Mouse (Mus musculus): ENCODE measurements around the gene Slc35e2. TPM values are rescaled to one million over a fixed set of nuclear protein-coding genes. Genes with fewer than 3 reads are reported as not detected.
A peak's percentile ranks its signal among the peaks of the same experiment; 100 is the strongest.
"Not testable (repeated sequence)": the region's sequence is repeated elsewhere in the genome, so short reads cannot be mapped to it uniquely, and the experiment has no call there.

Gene Slc35e2
- polyA plus RNA-seq, 1 experiment from 2014 or later, result 7.8 TPM

- peak overlapping the region; percentile 89 for H3K27ac ChIP-seq (ENCODE audit: low read length)
- peak; percentile 97 for ATAC-seq (ENCODE audit: low FRiP score, low TSS enrichment)
- WGBS, result under 1% methylated on average over 69 of the region's 69 CpGs
- H3K4me2 ChIP-seq (replicated peaks; ENCODE audit: low read depth, low read length), result peak overlapping the region; percentile 81
- no peaks in the 10 kb centered on the region for H3K27me3 ChIP-seq (ENCODE audit: insufficient read depth, low read length)
- H3K4me3 ChIP-seq (ENCODE audit: low read length), result peak overlapping the region; percentile 84
- peaks cover 19% of the 10 kb centered on the region for H3K36me3 ChIP-seq (ENCODE audit: insufficient read depth, low read length)
- H3K9me3 ChIP-seq (ENCODE audit: low read length), result no peaks in the 10 kb centered on the region
- peak overlapping the region; percentile 82 for H3K9ac ChIP-seq (replicated peaks; ENCODE audit: low read length)
- H3K4me1 ChIP-seq (ENCODE audit: insufficient read depth, low read length), result peaks cover 37% of the 10 kb centered on the region
Measured at GRCm38 (mm10) chr4:155563400-155564231, 37.6 kb upstream of the Slc35e2 start.

DNA sequence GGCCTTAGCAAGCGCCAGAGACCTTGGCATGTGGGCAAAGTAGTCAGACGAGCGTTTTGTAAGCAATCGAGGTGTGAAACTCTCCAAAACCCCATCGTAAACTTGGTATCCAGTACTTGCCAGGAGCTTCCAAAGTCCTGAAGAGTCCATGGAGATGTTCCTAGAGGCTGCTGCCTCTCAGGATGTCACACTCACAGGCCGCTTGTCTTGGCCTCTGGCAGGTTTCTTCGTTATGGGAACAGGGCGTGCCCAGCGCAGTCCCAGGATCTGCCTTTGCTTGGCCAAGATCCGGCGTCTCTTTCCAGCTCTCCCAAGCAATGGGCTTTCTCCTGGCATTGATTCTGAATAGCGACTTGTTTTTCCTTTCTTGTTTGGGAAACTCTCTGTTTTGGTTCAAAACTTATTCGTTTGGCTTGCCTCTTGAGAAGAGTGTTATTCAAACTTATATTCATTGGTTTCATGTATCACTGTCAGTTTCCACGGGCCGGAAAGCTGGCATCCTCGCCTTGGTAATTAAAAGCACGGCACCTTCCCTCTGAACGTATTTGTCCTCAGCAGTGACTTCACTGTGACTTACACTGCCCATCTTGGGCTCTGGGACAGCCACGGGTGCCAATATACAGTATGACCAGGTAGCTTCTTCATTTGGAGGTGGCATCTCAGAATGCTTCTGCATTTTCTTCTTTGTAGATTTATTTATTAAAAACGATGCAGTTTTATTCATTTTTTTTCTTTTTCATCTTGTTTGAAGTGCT, 36.7 kb upstream of the Slc35e2 start:
- Histone ChIP-seq H3K36me3 (ENCODE audit: insufficient read depth, low read length) (peaks cover 13% of the 10 kb centered on the region), H3K4me3 (ENCODE audit: low read length) (peak overlapping the region; percentile 84), H3K9ac (replicated peaks; ENCODE audit: low read length) (peak overlapping the region; percentile 82), H3K27ac (ENCODE audit: low read length) (peak overlapping the region; percentile 89), H3K4me2 (replicated peaks; ENCODE audit: low read depth, low read length) (peak overlapping the region; percentile 81), H3K4me1 (ENCODE audit: insufficient read depth, low read length) (peaks cover 37% of the 10 kb centered on the region), H3K27me3 (ENCODE audit: insufficient read depth, low read length) (no peaks in the 10 kb centered on the region), H3K9me3 (ENCODE audit: low read length) (no peaks in the 10 kb centered on the region)
- ATAC-seq (ENCODE audit: low FRiP score, low TSS enrichment), result no peak
- 9% methylated on average over 20 of the region's 20 CpGs for WGBS

GRCm38 (mm10) chr4:155566555-155566954, 34.7 kb upstream of the Slc35e2 start:
- no peaks in the 10 kb centered on the region for H3K27me3 ChIP-seq (ENCODE audit: insufficient read depth, low read length)
- peaks cover 34% of the 10 kb centered on the region for H3K4me1 ChIP-seq (ENCODE audit: insufficient read depth, low read length)
- H3K9me3 ChIP-seq (ENCODE audit: low read length), result no peaks in the 10 kb centered on the region
- peak overlapping the region; percentile 25; the same call in 1 of the 2 replicates for H3K4me2 ChIP-seq (replicated peaks; ENCODE audit: low read depth, low read length)
- H3K27ac ChIP-seq (ENCODE audit: low read length), result peak overlapping the region; percentile 60
- H3K4me3 ChIP-seq (ENCODE audit: low read length), result no peak overlapping the region
- H3K9ac ChIP-seq (replicated peaks; ENCODE audit: low read length), result peak overlapping the region; percentile 24; the same call in 1 of the 2 replicates
- 37% methylated on average over 8 of the region's 8 CpGs for WGBS
- no peak for ATAC-seq (ENCODE audit: low FRiP score, low TSS enrichment)
- no peaks in the 10 kb centered on the region for H3K36me3 ChIP-seq (ENCODE audit: insufficient read depth, low read length)

DNA sequence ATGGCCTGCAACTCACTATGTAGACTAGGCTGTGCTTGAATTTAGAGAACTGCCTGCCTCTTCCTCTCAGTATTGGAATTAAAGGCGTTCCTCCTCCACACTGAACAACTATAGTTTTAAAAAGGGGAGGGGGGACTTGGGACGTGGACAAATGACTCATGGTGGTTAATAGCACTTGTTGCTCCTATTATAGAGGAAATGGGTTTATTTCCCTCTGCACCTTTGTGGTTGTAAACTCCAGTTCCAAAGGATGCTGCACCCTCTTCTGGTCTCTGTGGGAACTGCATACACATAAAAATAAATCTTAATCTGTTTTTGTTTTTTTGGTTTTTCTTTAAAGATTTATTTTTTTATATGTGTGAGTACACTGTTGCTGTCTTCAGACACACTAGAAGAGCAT, 33.0 kb upstream of the Slc35e2 start:
- Histone ChIP-seq H3K4me3 (ENCODE audit: low read length) (no peak overlapping the region), H3K9ac (replicated peaks; ENCODE audit: low read length) (no peak overlapping the region), H3K9me3 (ENCODE audit: low read length) (no peaks in the 10 kb centered on the region), H3K4me2 (replicated peaks; ENCODE audit: low read depth, low read length) (no peak overlapping the region), H3K4me1 (ENCODE audit: insufficient read depth, low read length) (peaks cover 21% of the 10 kb centered on the region), H3K36me3 (ENCODE audit: insufficient read depth, low read length) (no peaks in the 10 kb centered on the region), H3K27ac (ENCODE audit: low read length) (no peak overlapping the region), H3K27me3 (ENCODE audit: insufficient read depth, low read length) (no peaks in the 10 kb centered on the region)
- no peak for ATAC-seq (ENCODE audit: low FRiP score, low TSS enrichment)
- 12% methylated on average over 2 of the region's 2 CpGs for WGBS

- no peak overlapping the region for H3K4me2 ChIP-seq (replicated peaks; ENCODE audit: low read depth, low read length)
- H3K27ac ChIP-seq (ENCODE audit: low read length), result no peak overlapping the region
- ATAC-seq (ENCODE audit: low FRiP score, low TSS enrichment), result no peak
- H3K36me3 ChIP-seq (ENCODE audit: insufficient read depth, low read length), result no peaks in the 10 kb centered on the region
- no peaks in the 10 kb centered on the region for H3K9me3 ChIP-seq (ENCODE audit: low read length)
- WGBS, result 69% methylated on average over 7 of the region's 7 CpGs
- no peaks in the 10 kb centered on the region for H3K27me3 ChIP-seq (ENCODE audit: insufficient read depth, low read length)
- peaks cover 21% of the 10 kb centered on the region for H3K4me1 ChIP-seq (ENCODE audit: insufficient read depth, low read length)
- H3K9ac ChIP-seq (replicated peaks; ENCODE audit: low read length), result 0 out of 2 replicates have a peak overlapping the region, but pooled peaks have one; percentile 29
- no peak overlapping the region for H3K4me3 ChIP-seq (ENCODE audit: low read length)
Measured at GRCm38 (mm10) chr4:155568632-155569370, 32.4 kb upstream of the Slc35e2 start.

- WGBS, result 91% methylated on average over 6 of the region's 6 CpGs
- no peak for ATAC-seq (ENCODE audit: low FRiP score, low TSS enrichment)
Measured at GRCm38 (mm10) chr4:155569818-155570217, 31.4 kb upstream of the Slc35e2 start.

GRCm38 (mm10) chr4:155570315-155570714, 30.9 kb upstream of the Slc35e2 start:
- not testable (repeated sequence) for H3K27me3 ChIP-seq (ENCODE audit: insufficient read depth, low read length); ATAC-seq (ENCODE audit: low FRiP score, low TSS enrichment); H3K9ac ChIP-seq (replicated peaks; ENCODE audit: low read length); H3K36me3 ChIP-seq (ENCODE audit: insufficient read depth, low read length); H3K4me2 ChIP-seq (replicated peaks; ENCODE audit: low read depth, low read length); H3K9me3 ChIP-seq (ENCODE audit: low read length); H3K4me3 ChIP-seq (ENCODE audit: low read length); H3K27ac ChIP-seq (ENCODE audit: low read length)
- peaks cover 14% of the 10 kb centered on the region for H3K4me1 ChIP-seq (ENCODE audit: insufficient read depth, low read length)
- 94% methylated on average over 11 of the region's 11 CpGs for WGBS

More at GRCm38 (mm10) chr4:155569818-155570217, 31.4 kb upstream of the Slc35e2 start:
- H3K36me3 ChIP-seq (ENCODE audit: insufficient read depth, low read length), result no peaks in the 10 kb centered on the region
- H3K4me3 ChIP-seq (ENCODE audit: low read length), result no peak overlapping the region
- H3K4me2 ChIP-seq (replicated peaks; ENCODE audit: low read depth, low read length), result no peak overlapping the region
- H3K27ac ChIP-seq (ENCODE audit: low read length), result no peak overlapping the region
- H3K9ac ChIP-seq (replicated peaks; ENCODE audit: low read length), result no peak overlapping the region
- no peaks in the 10 kb centered on the region for H3K9me3 ChIP-seq (ENCODE audit: low read length)
- no peaks in the 10 kb centered on the region for H3K27me3 ChIP-seq (ENCODE audit: insufficient read depth, low read length)
- H3K4me1 ChIP-seq (ENCODE audit: insufficient read depth, low read length), result peaks cover 19% of the 10 kb centered on the region

GRCm38 (mm10) chr4:155571442-155571841, 29.8 kb upstream of the Slc35e2 start:
- Histone ChIP-seq H3K4me1 (ENCODE audit: insufficient read depth, low read length) (peaks cover 3% of the 10 kb centered on the region), H3K9me3 (ENCODE audit: low read length) (no peaks in the 10 kb centered on the region), H3K9ac (replicated peaks; ENCODE audit: low read length) (no peak overlapping the region), H3K27ac (ENCODE audit: low read length) (no peak overlapping the region), H3K36me3 (ENCODE audit: insufficient read depth, low read length) (no peaks in the 10 kb centered on the region), H3K27me3 (ENCODE audit: insufficient read depth, low read length) (no peaks in the 10 kb centered on the region), H3K4me2 (replicated peaks; ENCODE audit: low read depth, low read length) (no peak overlapping the region), H3K4me3 (ENCODE audit: low read length) (no peak overlapping the region)
- no peak for ATAC-seq (ENCODE audit: low FRiP score, low TSS enrichment)
- 55% methylated on average over 2 of the region's 2 CpGs for WGBS

- Histone ChIP-seq H3K4me1 (ENCODE audit: insufficient read depth, low read length) (no peaks in the 10 kb centered on the region), H3K9ac (replicated peaks; ENCODE audit: low read length) (no peak overlapping the region), H3K4me3 (ENCODE audit: low read length) (no peak overlapping the region), H3K27ac (ENCODE audit: low read length) (no peak overlapping the region), H3K4me2 (replicated peaks; ENCODE audit: low read depth, low read length) (no peak overlapping the region), H3K9me3 (ENCODE audit: low read length) (no peaks in the 10 kb centered on the region), H3K27me3 (ENCODE audit: insufficient read depth, low read length) (no peaks in the 10 kb centered on the region), H3K36me3 (ENCODE audit: insufficient read depth, low read length) (no peaks in the 10 kb centered on the region)
- no peak for ATAC-seq (ENCODE audit: low FRiP score, low TSS enrichment)
- 81% methylated on average over 2 of the region's 2 CpGs for WGBS
Measured at GRCm38 (mm10) chr4:155573155-155573554, 28.1 kb upstream of the Slc35e2 start.

Data from kidney, embryonic 16.5 days (tissue).